Mouse (Mus musculus) midbrain, embryonic 12.5 days (tissue): ENCODE results near the gene Crabp2. TPM values are rescaled to one million over a fixed set of nuclear protein-coding genes. Genes with fewer than 3 reads are reported as not detected.

Experiments used
- polyA plus RNA-seq: library from polyadenylated mRNA; unstranded; fragments of >200 nt; fragmentation: Nextera tagmentation; extraction: Ambion mirVana; gene quantifications from 2 replicates; pipeline ENCODE4 v1.2.1, GENCODE M21; 2016

The Crabp2 gene
- polyA plus RNA-seq, 1 experiment from 2014 or later, result 335 TPM

Other genes starting within 250 kb of the Crabp2 start
- gene Lrrc71, start 200.0 kb upstream of the Crabp2 start, polyA plus RNA-seq, result 0.62 and 0.73 TPM in 2 replicates
- 3.0 and 3.9 TPM in 2 replicates for gene Ntrk1, start 153.5 kb upstream of the Crabp2 start, polyA plus RNA-seq
- 1.2 TPM in 2 replicates for gene Insrr, start 151.7 kb upstream of the Crabp2 start, polyA plus RNA-seq
- 8.9 and 12.6 TPM in 2 replicates for gene Pear1, start 124.4 kb upstream of the Crabp2 start, polyA plus RNA-seq
- gene Sh2d2a, start 101.9 kb upstream of the Crabp2 start, polyA plus RNA-seq, result not detected in 2 replicates
- gene Prcc, start 63.1 kb upstream of the Crabp2 start, polyA plus RNA-seq, result 15.7 and 15.9 TPM in 2 replicates
- gene Hdgf, start 42.3 kb upstream of the Crabp2 start, polyA plus RNA-seq, result 233 and 243 TPM in 2 replicates
- 73.5 and 77.8 TPM in 2 replicates for gene Mrpl24, start 29.2 kb upstream of the Crabp2 start, polyA plus RNA-seq
- 78.7 and 79.0 TPM in 2 replicates for gene Isg20l2, start 18.4 kb upstream of the Crabp2 start, polyA plus RNA-seq
- 23.5 and 24.2 TPM in 2 replicates for gene Rrnad1, start 17.9 kb upstream of the Crabp2 start, polyA plus RNA-seq
- gene Nes, start 22.4 kb downstream of the Crabp2 start, polyA plus RNA-seq, result 183 and 196 TPM in 2 replicates
- 0.63 and 1.1 TPM in 2 replicates for gene Bcan, start 51.6 kb downstream of the Crabp2 start, polyA plus RNA-seq
- 0.13 and 0.43 TPM in 2 replicates for gene Hapln2, start 78.9 kb downstream of the Crabp2 start, polyA plus RNA-seq
- 26.5 and 27.1 TPM in 2 replicates for gene Gpatch4, start 94.4 kb downstream of the Crabp2 start, polyA plus RNA-seq
- 124 and 128 TPM in 2 replicates for gene Naxe, start 109.8 kb downstream of the Crabp2 start, polyA plus RNA-seq
- gene Ttc24, start 129.6 kb downstream of the Crabp2 start, polyA plus RNA-seq, result not detected in 2 replicates
- 20.7 and 20.8 TPM in 2 replicates for gene Iqgap3, start 133.3 kb downstream of the Crabp2 start, polyA plus RNA-seq
- 15.1 and 17.6 TPM in 2 replicates for gene Mef2d, start 193.7 kb downstream of the Crabp2 start, polyA plus RNA-seq